Mouse (Mus musculus) heart, adult 2 months (tissue): ENCODE data around the gene Luc7l3.

ENCODE experiments used
- CTCF ChIP-seq: fragments of 200-600 bp; IDR thresholded peaks from 2 replicates; pipeline ENCODE4 v1.8.1; 2022; ENCODE audit warnings: antibody characterized with exemption, mild to moderate bottlenecking, moderate library complexity
- EP300 ChIP-seq: fragments of 200-500 bp; IDR thresholded peaks from 2 replicates; pipeline ENCODE4 v1.6.1; 2011; ENCODE audit warnings: low read depth, low read length, control low read depth; ENCODE audit not compliant: insufficient read depth
- POLR2A ChIP-seq: fragments of 200-500 bp; IDR thresholded peaks from 2 replicates; pipeline ENCODE4 v1.6.1; 2011; ENCODE audit warnings: mild to moderate bottlenecking, low read depth, low read length, control low read depth; ENCODE audit not compliant: insufficient read depth

DNA sequence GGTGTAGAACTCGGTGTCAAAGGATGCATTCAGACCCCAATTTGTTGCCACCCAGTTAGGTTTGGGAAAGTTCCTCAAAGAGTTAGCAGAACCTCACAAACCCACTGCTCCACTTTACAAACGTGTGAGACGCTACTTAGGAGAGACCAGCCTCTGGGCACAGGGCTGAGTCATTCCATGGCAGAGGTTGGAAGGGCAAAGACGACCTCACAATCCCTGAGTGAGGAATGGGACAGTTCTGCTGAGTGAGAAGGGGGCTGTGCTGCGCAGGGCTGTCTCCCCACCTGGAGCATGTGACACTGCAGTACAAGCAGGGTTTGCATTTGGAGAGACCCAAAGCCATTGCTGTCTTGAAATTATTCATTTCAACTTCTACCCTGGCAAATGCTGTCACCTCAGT lies 39.5 kb downstream of the Luc7l3 start:
- TF ChIP-seq CTCF (no peak), POLR2A (no peak), EP300 (no peak)
